Mouse (Mus musculus): ENCODE data around the gene Myh2.

DNA sequence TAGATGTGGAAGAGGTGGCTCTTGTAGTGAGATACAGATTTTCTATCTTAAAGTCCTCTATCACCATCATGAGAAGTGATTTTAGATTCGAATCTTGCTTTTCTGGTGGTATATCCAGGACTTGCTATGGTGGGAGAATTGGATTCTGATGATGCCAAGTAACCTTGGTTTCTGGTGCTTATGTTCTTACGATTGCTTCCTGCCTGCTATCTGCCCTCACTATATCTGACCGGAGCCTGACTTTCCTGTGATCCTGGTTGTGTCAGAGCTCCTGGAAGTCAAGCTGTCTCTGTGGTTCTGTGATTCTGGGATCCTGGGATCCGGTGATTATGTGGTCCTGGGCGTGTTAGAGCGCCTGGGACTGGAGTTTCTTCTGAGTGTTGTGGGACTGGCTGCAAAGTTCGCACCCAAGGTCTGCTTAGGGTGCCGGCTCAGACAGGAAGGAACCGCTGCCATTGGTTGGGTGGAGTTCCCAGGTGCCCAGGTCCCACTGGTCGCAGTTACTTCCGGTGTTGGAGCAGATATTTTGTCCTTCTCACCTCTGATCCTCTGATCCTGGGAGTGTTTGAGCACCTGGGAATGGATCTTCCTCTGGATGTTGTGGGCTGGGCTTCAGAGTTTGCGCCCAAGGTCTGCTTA, 23.4 kb upstream of the Myh2 start:
- TF ChIP-seq POLR2A (IDR thresholded peaks at IDR 0.05; ENCODE audit: borderline replicate concordance, extremely low read depth, insufficient read depth, insufficient read length, poor library complexity, severe bottlenecking) (no peak), CTCF (IDR thresholded peaks at IDR 0.05; ENCODE audit: borderline replicate concordance, extremely low read depth, insufficient read depth, insufficient read length) (no peak)

Data from brain, embryonic 14.5 days (tissue).